Mouse (Mus musculus): ENCODE results near the gene Pmepa1. TPM values are rescaled to one million over a fixed set of nuclear protein-coding genes. Genes with fewer than 3 reads are reported as not detected.

Gene Pmepa1
- polyA plus RNA-seq, 1 experiment from 2014 or later, result 7.2 TPM

DNA sequence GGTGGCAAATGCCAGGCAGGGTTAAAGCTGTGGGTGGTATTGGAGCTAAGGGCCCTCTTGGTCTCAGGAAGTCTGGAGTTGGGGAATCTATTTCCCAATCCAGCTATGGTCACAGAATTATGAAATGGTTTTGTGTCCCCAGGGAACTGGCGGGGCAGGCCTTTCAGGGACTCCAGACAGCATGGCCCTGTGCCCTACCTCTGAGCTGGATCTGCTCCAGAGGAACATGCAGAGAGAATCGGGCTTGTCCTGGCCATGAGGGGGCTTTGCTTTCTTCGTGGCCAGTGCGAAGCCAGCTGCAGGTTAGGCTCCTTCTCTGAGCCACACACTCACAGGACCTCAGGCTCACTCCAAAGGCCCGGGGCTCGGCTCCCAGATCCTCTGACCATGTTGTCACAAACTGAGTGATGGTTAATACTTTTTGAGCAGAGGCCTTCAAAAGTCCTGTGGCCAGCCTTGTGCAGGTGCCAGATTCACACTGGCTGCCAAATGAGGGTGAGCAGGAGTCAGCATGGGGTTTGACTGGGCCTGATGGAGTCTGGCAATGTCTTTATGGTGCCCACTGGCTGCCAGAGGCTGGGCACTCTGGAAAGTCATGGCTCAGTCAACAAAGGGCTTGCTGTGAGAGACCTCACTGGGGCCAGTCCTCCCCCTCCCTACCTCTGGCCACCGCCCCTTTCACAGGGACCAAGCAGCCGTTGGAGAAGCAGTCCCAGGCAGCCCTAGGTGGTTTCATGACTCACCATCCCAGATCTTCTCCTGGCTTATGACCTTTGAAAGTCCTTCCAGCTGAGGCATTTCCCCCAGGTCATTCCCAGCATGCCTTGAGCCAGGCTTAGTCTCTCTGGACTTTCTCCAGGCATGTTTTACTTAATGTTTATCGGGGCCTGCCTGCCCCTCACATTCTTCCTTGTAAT lies 4.9 kb upstream of the Pmepa1 start:
- peaks cover 9% of the 10 kb centered on the region; the same call in 1 of the 2 replicates for H3K4me1 ChIP-seq (ENCODE audit: control insufficient read depth, insufficient read depth, low read length)

DNA sequence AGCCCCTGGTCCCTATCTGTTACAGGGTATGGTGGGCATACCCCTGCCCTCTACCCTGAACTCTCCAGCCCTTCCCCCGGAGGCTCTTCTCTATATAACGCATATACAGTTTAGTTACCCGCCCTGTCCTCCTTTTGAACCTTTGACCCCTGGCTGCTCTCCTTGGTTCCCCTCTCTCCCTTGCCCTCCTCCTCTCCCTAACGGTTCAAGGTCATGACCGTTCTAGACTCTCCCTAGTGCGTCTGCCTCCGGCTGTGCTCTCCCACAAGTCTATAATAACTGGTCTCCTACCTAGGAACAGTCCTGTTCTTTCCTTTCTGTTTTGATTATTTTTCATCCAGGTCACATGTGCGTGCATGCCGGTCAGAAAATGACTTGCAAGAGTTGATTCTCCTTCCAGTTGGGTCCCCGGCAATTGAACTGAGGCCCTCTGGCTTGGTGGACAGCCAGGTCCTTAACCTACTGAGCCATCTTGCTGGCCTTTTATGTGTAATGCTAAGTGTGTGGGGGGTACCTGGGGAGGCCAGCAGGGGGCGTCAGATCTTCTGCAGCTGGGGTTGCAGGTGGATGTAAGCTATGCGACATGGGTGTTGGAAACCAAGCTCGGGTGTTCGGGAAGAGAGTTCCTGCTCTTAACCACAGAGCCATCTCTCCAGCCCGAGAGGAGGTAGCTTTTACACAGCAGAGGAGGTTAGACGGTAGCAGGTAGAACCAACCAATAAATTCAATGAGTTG lies 2.7 kb upstream of the Pmepa1 start:
- no peak overlapping the region for H3K27ac ChIP-seq (ENCODE audit: low read length)
- H3K4me1 ChIP-seq (ENCODE audit: control insufficient read depth, insufficient read depth, low read length), result peaks cover 14% of the 10 kb centered on the region
- no peaks in the 10 kb centered on the region for H3K36me3 ChIP-seq (ENCODE audit: control insufficient read depth, insufficient read depth, low read length)
- WGBS, result 73% methylated on average over 16 of the region's 16 CpGs
- no peaks in the 10 kb centered on the region for H3K27me3 ChIP-seq (ENCODE audit: control insufficient read depth, insufficient read depth, low read length)
- no peak overlapping the region for H3K9ac ChIP-seq (ENCODE audit: low read length)
- no peak overlapping the region for H3K4me3 ChIP-seq (replicated peaks; ENCODE audit: low read length)
- ATAC-seq (ENCODE audit: insufficient read depth, low FRiP score), result no peak
- no peak overlapping the region for H3K4me2 ChIP-seq (ENCODE audit: low read depth, low read length)
- H3K9me3 ChIP-seq (replicated peaks; ENCODE audit: control insufficient read depth, low read length), result no peaks in the 10 kb centered on the region

More for the DNA sequence above, 4.9 kb upstream of the Pmepa1 start:
- ATAC-seq (ENCODE audit: insufficient read depth, low FRiP score), result 0 out of 2 replicates have a peak, but pooled peaks have one; percentile 30
- H3K9me3 ChIP-seq (replicated peaks; ENCODE audit: control insufficient read depth, low read length), result no peaks in the 10 kb centered on the region
- no peak overlapping the region; the same call in 1 of the 2 replicates for H3K9ac ChIP-seq (ENCODE audit: low read length)
- no peak overlapping the region for H3K27ac ChIP-seq (ENCODE audit: low read length)
- H3K36me3 ChIP-seq (ENCODE audit: control insufficient read depth, insufficient read depth, low read length), result no peaks in the 10 kb centered on the region
- H3K4me3 ChIP-seq (replicated peaks; ENCODE audit: low read length), result no peak overlapping the region
- H3K4me2 ChIP-seq (ENCODE audit: low read depth, low read length), result no peak overlapping the region
- WGBS, result 61% methylated on average over 9 of the region's 9 CpGs
- H3K27me3 ChIP-seq (ENCODE audit: control insufficient read depth, insufficient read depth, low read length), result no peaks in the 10 kb centered on the region

DNA sequence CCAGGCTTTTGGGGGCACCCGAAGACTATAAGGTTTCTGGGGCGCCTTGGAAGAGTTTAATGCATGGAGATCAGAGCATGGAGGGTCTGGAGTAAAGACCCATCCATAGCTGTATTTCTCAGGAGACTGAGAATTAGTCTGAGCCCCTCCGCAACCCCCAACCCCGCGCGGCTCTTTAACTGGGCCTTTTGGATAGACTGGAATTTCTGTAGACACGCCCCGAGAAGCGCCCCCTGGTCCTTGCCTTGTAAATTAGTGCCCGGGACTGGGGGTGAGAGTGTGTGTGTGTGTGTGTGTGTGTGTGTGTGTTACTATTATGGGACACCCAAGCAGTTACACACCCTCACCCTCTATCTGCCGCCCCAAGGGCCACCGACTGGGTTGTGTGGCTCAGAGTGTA lies 526 bp upstream of the Pmepa1 start:
- no peaks in the 10 kb centered on the region for H3K27me3 ChIP-seq (ENCODE audit: control insufficient read depth, insufficient read depth, low read length)
- 6% methylated on average over 12 of the region's 12 CpGs for WGBS
- H3K9ac ChIP-seq (ENCODE audit: low read length), result peak overlapping the region; percentile 97
- peak overlapping the region; percentile 58 for H3K27ac ChIP-seq (ENCODE audit: low read length)
- peak overlapping the region; percentile 86 for H3K4me3 ChIP-seq (replicated peaks; ENCODE audit: low read length)
- no peaks in the 10 kb centered on the region for H3K9me3 ChIP-seq (replicated peaks; ENCODE audit: control insufficient read depth, low read length)
- H3K36me3 ChIP-seq (ENCODE audit: control insufficient read depth, insufficient read depth, low read length), result no peaks in the 10 kb centered on the region
- H3K4me1 ChIP-seq (ENCODE audit: control insufficient read depth, insufficient read depth, low read length), result peaks cover 34% of the 10 kb centered on the region
- peak; percentile 1; the same call in 1 of the 2 replicates for ATAC-seq (ENCODE audit: insufficient read depth, low FRiP score)
- H3K4me2 ChIP-seq (ENCODE audit: low read depth, low read length), result peak overlapping the region; percentile 52

DNA sequence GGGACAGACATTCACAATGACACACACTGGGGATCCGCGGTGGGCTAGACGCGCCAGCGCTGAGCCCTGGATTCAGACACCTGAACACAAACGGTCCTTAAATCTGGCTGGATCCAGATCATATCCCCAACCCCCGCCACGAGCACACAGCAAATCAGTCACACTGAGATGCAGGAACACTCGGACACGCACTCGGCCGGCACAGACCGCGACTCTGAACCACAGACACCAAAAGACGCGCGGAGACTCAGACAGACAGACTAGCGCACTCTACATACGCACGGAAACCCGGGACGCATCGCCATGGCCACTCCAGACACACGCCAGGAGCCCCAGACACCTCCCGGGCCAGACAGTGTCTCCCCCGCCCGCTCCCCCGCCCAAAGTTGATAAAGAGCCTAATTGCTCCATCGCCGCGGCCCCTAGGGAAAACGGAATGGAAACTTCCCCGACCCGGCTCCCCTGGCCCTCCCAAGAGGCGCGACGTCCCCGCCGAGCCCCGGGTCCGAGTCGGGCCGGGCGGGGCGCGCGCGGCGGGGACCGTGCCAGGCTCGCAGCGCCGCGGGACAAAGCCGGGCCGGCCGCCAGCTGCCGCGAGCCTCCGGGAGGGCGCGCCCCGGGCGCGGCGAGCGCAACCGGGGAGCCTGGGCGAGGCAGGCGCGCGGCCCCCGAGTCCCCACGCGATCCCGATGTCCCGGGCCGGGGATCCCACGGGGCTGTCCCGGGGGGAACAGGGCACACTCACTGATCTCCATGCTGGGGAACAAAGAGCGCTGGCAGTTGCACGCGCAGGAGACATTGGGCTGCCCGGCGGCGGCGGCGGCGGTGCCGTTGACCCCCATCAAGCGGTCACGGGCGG lies 761 bp downstream of the Pmepa1 start:
- H3K27me3 ChIP-seq (ENCODE audit: control insufficient read depth, insufficient read depth, low read length), result no peaks in the 10 kb centered on the region
- peaks cover 43% of the 10 kb centered on the region for H3K4me1 ChIP-seq (ENCODE audit: control insufficient read depth, insufficient read depth, low read length)
- H3K27ac ChIP-seq (ENCODE audit: low read length), result peak overlapping the region; percentile 58
- under 1% methylated on average over 86 of the region's 93 CpGs for WGBS
- peak overlapping the region; percentile 52 for H3K4me2 ChIP-seq (ENCODE audit: low read depth, low read length)
- no peaks in the 10 kb centered on the region for H3K9me3 ChIP-seq (replicated peaks; ENCODE audit: control insufficient read depth, low read length)
- ATAC-seq (ENCODE audit: insufficient read depth, low FRiP score), result peak; percentile 12; the same call in 1 of the 2 replicates
- peak overlapping the region; percentile 97 for H3K9ac ChIP-seq (ENCODE audit: low read length)
- H3K4me3 ChIP-seq (replicated peaks; ENCODE audit: low read length), result peak overlapping the region; percentile 86
- H3K36me3 ChIP-seq (ENCODE audit: control insufficient read depth, insufficient read depth, low read length), result no peaks in the 10 kb centered on the region

DNA sequence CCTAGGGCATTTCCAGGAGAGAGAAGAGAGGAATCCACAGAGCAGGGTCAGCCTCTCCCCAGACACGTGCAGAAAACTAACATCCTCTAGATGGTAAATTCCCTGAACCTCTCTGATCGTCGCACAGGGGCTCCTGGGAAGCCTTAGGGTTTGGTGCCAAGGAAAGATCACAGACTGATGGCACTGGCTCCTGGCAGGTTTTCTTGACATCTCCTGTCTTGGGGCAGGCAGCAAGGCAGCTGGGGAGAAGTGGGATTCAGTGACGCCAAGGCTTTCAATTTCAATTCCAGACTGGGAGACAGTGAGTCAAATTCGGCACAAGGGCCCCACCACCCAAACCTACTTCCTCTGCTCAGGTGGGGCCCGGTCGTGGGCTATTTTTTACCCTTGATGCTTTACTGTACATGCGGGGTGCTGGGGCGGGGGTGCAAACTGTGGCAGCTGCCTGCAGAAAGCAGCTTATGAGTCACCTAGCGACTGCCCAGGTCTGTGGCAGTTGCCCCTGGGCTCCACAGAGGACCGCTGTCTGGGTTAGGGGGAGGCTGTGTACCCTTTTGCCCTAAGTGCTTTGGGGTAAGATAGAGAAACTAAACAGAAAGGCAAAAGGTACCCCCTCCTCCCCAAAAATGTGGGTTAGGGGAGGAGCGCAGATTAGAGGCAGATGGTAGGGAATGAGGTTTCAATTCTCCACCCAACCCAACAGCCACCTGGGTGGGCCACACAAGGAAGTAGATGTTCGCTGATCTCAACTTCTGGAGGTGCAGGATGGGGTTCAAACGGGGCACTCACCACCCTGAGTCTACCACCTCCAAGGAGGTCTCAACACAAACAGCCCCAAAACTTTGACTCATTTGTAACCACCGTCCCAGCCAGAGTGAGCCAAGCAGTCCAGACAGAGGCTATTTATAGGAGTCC lies 1.6 kb downstream of the Pmepa1 start:
- H3K9ac ChIP-seq (ENCODE audit: low read length), result peak overlapping the region; percentile 97
- no peak for ATAC-seq (ENCODE audit: insufficient read depth, low FRiP score)
- WGBS, result 14% methylated on average over 15 of the region's 15 CpGs
- no peaks in the 10 kb centered on the region for H3K9me3 ChIP-seq (replicated peaks; ENCODE audit: control insufficient read depth, low read length)
- peak overlapping the region; percentile 52 for H3K4me2 ChIP-seq (ENCODE audit: low read depth, low read length)
- H3K27ac ChIP-seq (ENCODE audit: low read length), result peak overlapping the region; percentile 58
- peak overlapping the region; percentile 86 for H3K4me3 ChIP-seq (replicated peaks; ENCODE audit: low read length)
- no peaks in the 10 kb centered on the region for H3K27me3 ChIP-seq (ENCODE audit: control insufficient read depth, insufficient read depth, low read length)
- H3K36me3 ChIP-seq (ENCODE audit: control insufficient read depth, insufficient read depth, low read length), result no peaks in the 10 kb centered on the region
- H3K4me1 ChIP-seq (ENCODE audit: control insufficient read depth, insufficient read depth, low read length), result peaks cover 52% of the 10 kb centered on the region

DNA sequence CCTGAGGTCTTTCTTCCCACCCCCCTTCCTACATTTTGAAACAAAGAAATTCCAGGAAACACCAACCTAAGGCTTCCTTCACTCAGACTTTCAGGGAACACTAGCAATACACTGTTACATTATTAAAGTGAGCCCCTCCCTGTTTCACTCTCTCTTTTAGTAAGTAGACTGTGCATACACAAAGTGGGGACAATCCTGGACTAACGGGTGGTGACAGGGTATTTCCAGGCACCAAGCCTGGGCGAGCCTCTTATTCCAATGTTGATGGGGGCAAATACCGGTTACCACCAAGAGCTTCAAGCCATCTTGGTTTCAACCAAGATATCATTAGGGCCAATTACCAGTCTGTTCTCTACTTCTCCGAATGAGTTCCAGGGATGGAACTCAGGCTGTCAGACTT lies 2.4 kb downstream of the Pmepa1 start:
- Histone ChIP-seq H3K27me3 (ENCODE audit: control insufficient read depth, insufficient read depth, low read length) (no peaks in the 10 kb centered on the region), H3K4me1 (ENCODE audit: control insufficient read depth, insufficient read depth, low read length) (peaks cover 52% of the 10 kb centered on the region), H3K4me3 (replicated peaks; ENCODE audit: low read length) (peak overlapping the region; percentile 86), H3K9me3 (replicated peaks; ENCODE audit: control insufficient read depth, low read length) (no peaks in the 10 kb centered on the region), H3K27ac (ENCODE audit: low read length) (no peak overlapping the region), H3K9ac (ENCODE audit: low read length) (peak overlapping the region; percentile 97), H3K4me2 (ENCODE audit: low read depth, low read length) (peak overlapping the region; percentile 52), H3K36me3 (ENCODE audit: control insufficient read depth, insufficient read depth, low read length) (no peaks in the 10 kb centered on the region)
- 58% methylated on average over 4 of the region's 4 CpGs for WGBS
- no peak for ATAC-seq (ENCODE audit: insufficient read depth, low FRiP score)

DNA sequence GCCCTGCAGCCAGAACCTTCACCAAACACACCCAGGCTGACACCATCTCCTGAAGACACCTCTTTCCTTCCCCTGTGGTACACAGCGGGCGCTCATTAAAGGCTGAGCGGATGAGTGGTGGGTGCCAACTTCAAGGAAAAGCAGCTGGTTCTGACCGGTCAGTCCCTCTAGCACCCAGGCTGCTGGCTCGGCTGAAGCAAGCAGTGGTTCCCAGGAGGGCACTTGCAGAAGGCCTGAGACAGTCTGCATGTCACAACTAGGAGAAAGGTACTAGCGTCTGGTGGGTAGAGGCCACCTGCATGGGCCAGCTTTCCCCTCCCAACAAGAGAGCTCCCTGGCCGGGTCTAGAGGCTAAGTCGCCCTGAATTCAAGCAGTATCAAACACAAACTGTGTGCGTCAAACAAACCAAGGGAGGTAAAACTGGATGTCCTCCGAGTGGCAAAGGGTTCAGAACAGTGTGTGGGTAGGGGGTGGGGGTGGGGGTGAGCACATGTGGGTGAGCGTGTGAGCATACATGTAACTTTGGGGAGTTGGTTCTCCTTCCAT lies 3.9 kb downstream of the Pmepa1 start:
- H3K9ac ChIP-seq (ENCODE audit: low read length), result peak overlapping the region; percentile 97
- no peak for ATAC-seq (ENCODE audit: insufficient read depth, low FRiP score)
- H3K27me3 ChIP-seq (ENCODE audit: control insufficient read depth, insufficient read depth, low read length), result no peaks in the 10 kb centered on the region
- H3K9me3 ChIP-seq (replicated peaks; ENCODE audit: control insufficient read depth, low read length), result no peaks in the 10 kb centered on the region
- WGBS, result 75% methylated on average over 11 of the region's 11 CpGs
- peaks cover 59% of the 10 kb centered on the region for H3K4me1 ChIP-seq (ENCODE audit: control insufficient read depth, insufficient read depth, low read length)
- peak overlapping the region; percentile 52 for H3K4me2 ChIP-seq (ENCODE audit: low read depth, low read length)
- H3K36me3 ChIP-seq (ENCODE audit: control insufficient read depth, insufficient read depth, low read length), result no peaks in the 10 kb centered on the region
- peak overlapping the region; percentile 15 for H3K4me3 ChIP-seq (replicated peaks; ENCODE audit: low read length)
- H3K27ac ChIP-seq (ENCODE audit: low read length), result no peak overlapping the region
